Mouse (Mus musculus): ENCODE results near the gene Gusb.

- TF ChIP-seq POLR2A (IDR thresholded peaks at IDR 0.05; ENCODE audit: insufficient read depth, low read length), result no peak
- TF ChIP-seq CTCF (IDR thresholded peaks at IDR 0.05; ENCODE audit: low read depth, low read length), result no peak
- no peak for TF ChIP-seq EP300 (IDR thresholded peaks at IDR 0.05; ENCODE audit: insufficient read depth, low read depth, low read length)
Measured at GRCm38 (mm10) chr5:129993374-129993773, 9.5 kb downstream of the Gusb start.

Data from ES-Bruce4 (cell line).